Mouse (Mus musculus): ENCODE measurements at regions not wholly inside any gene's neighbourhood (a gene's known extent, or its start where the extent isn't known, plus 50 kb on each side); places are given as distances from the start of the nearest gene placed in this dataset.

GRCm38 (mm10) chr8:103907662-103908061 lies 193.8 kb upstream of the Cdh5 start:
- no peak for TF ChIP-seq CTCF (IDR thresholded peaks at IDR 0.05; ENCODE audit: low read depth, low read length)
- TF ChIP-seq EP300 (IDR thresholded peaks at IDR 0.05; ENCODE audit: insufficient read depth, low read depth, low read length): no peak
- TF ChIP-seq POLR2A (IDR thresholded peaks at IDR 0.05; ENCODE audit: insufficient read depth, low read length): no peak
